Mouse (Mus musculus) myocyte (in vitro differentiated cells): ENCODE results near the gene Rad54l.

Experiments used
- CEBPB ChIP-seq: IDR thresholded peaks from 2 replicates; pipeline ENCODE4 v1.6.1; 2011; ENCODE audit warnings: mild to moderate bottlenecking, moderate library complexity; ENCODE audit not compliant: poor library complexity, insufficient read depth, severe bottlenecking
- E2F4 ChIP-seq: IDR thresholded peaks from one replicate; pipeline ENCODE4 v1.6.1; 2011; ENCODE audit warnings: mild to moderate bottlenecking, control low read depth, moderate library complexity; ENCODE audit not compliant: insufficient read depth
- MAX ChIP-seq: IDR thresholded peaks from one replicate; pipeline ENCODE4 v1.6.1; 2011; ENCODE audit warnings: low read depth, mild to moderate bottlenecking, control low read depth
- MYOD1 ChIP-seq, 3 experiments: IDR thresholded peaks; one replicate each; pipeline ENCODE4 v1.6.1; 2011; ENCODE audit warnings: control low read depth in 2 of 3, low read depth in 2 of 3, mild to moderate bottlenecking in 2 of 3, moderate library complexity in 1 of 3; ENCODE audit not compliant: insufficient read length in 2 of 3, control insufficient read depth in 1 of 3
- POLR2A ChIP-seq: IDR thresholded peaks from one replicate; pipeline ENCODE4 v1.6.1; 2011; ENCODE audit warnings: low read depth, mild to moderate bottlenecking, control low read depth, moderate library complexity; ENCODE audit not compliant: insufficient read length
- POLR2AphosphoS2 ChIP-seq: IDR thresholded peaks from one replicate; pipeline ENCODE4 v1.6.1; 2011; ENCODE audit warnings: low read depth, control low read depth; ENCODE audit not compliant: insufficient read length
- REST ChIP-seq: IDR thresholded peaks from one replicate; pipeline ENCODE4 v1.6.1; 2011; ENCODE audit warnings: mild to moderate bottlenecking, control low read depth, moderate library complexity; ENCODE audit not compliant: insufficient read depth, insufficient read length
- SRF ChIP-seq: IDR thresholded peaks from one replicate; pipeline ENCODE4 v1.6.1; 2011; ENCODE audit warnings: low read depth; ENCODE audit not compliant: control insufficient read depth, insufficient read length
- TCF12 ChIP-seq: IDR thresholded peaks from one replicate; pipeline ENCODE4 v1.6.1; 2011; ENCODE audit warnings: mild to moderate bottlenecking, control low read depth; ENCODE audit not compliant: poor library complexity, insufficient read depth, severe bottlenecking
- TCF3 ChIP-seq: IDR thresholded peaks from one replicate; pipeline ENCODE4 v1.6.1; 2011; ENCODE audit warnings: low read depth, control low read depth; ENCODE audit not compliant: insufficient read length
- USF1 ChIP-seq: IDR thresholded peaks from one replicate; pipeline ENCODE4 v1.6.1; 2011; ENCODE audit warnings: low read depth, mild to moderate bottlenecking, control low read depth, moderate library complexity

GRCm38 (mm10) chr4:116125803-116126386 lies 2.4 kb upstream of the Rad54l start:
- TF ChIP-seq POLR2AphosphoS2, result no peak
- TF ChIP-seq CEBPB, result no peak
- no peak for TF ChIP-seq POLR2A
- no peak for TF ChIP-seq MYOD1 (IDR thresholded peaks at IDR 0.05; ENCODE audit: control insufficient read depth in 1 of 3, insufficient read length in 2 of 3, low read depth in 2 of 3)
- TF ChIP-seq MAX, result no peak
- TF ChIP-seq REST, result no peak
- TF ChIP-seq USF1, result no peak
- no peak for TF ChIP-seq TCF12
- TF ChIP-seq TCF3, result no peak
- no peak for TF ChIP-seq E2F4
- no peak for TF ChIP-seq SRF
